Mouse (Mus musculus) frontal cortex, postnatal 25 days (tissue): ENCODE measurements at regions not wholly inside any gene's neighbourhood (a gene's known extent, or its start where the extent isn't known, plus 50 kb on each side); places are given as distances from the start of the nearest gene placed in this dataset.

Experiments
- DNase-seq, 2 experiments: peaks; one replicate each; pipeline ENCODE4 v3.0.0; 2022; ENCODE audit warnings: low spot score in 2 of 2

GRCm38 (mm10) chr2:138824873-138825272 is 568.5 kb downstream of the Btbd3 start:
- DNase-seq: no peak

- no peak for DNase-seq
Measured at GRCm38 (mm10) chr2:138827813-138828570, 571.6 kb downstream of the Btbd3 start.

GRCm38 (mm10) chr2:138838846-138839245 is 582.5 kb downstream of the Btbd3 start:
- DNase-seq: no peak

- DNase-seq: no peak
Measured at GRCm38 (mm10) chr2:138859121-138859520, 602.8 kb downstream of the Btbd3 start.

GRCm38 (mm10) chr2:138896563-138896962 is 597.1 kb upstream of the Sptlc3 start:
- DNase-seq: no peak

GRCm38 (mm10) chr2:138897101-138897500 is 596.6 kb upstream of the Sptlc3 start:
- DNase-seq: no peak

GRCm38 (mm10) chr2:138937165-138937564 is 556.5 kb upstream of the Sptlc3 start:
- no peak for DNase-seq

GRCm38 (mm10) chr2:138939367-138939766 is 554.3 kb upstream of the Sptlc3 start:
- no peak for DNase-seq

- DNase-seq: no peak
Measured at GRCm38 (mm10) chr2:138966110-138966790, 527.5 kb upstream of the Sptlc3 start.

- DNase-seq: no peak
Measured at GRCm38 (mm10) chr2:138974548-138974947, 519.2 kb upstream of the Sptlc3 start.

- no peak for DNase-seq
Measured at GRCm38 (mm10) chr2:138990031-138990430, 503.7 kb upstream of the Sptlc3 start.

- DNase-seq: no peak
Measured at GRCm38 (mm10) chr2:139032105-139032812, 461.5 kb upstream of the Sptlc3 start.

- DNase-seq: no peak
Measured at GRCm38 (mm10) chr2:139034800-139035199, 458.9 kb upstream of the Sptlc3 start.

- DNase-seq: no peak
Measured at GRCm38 (mm10) chr2:139041671-139042273, 451.9 kb upstream of the Sptlc3 start.

- no peak for DNase-seq
Measured at GRCm38 (mm10) chr2:139044684-139045083, 449.0 kb upstream of the Sptlc3 start.

- no peak for DNase-seq
Measured at GRCm38 (mm10) chr2:139055249-139055648, 438.5 kb upstream of the Sptlc3 start.

GRCm38 (mm10) chr2:139069276-139069961 is 424.3 kb upstream of the Sptlc3 start:
- DNase-seq: no peak

- no peak for DNase-seq
Measured at GRCm38 (mm10) chr2:139071690-139072089, 422.0 kb upstream of the Sptlc3 start.

- no peak for DNase-seq
Measured at GRCm38 (mm10) chr2:139093487-139094066, 400.1 kb upstream of the Sptlc3 start.

GRCm38 (mm10) chr2:139111669-139112068 is 382.0 kb upstream of the Sptlc3 start:
- no peak for DNase-seq

GRCm38 (mm10) chr2:139114523-139114922 is 379.2 kb upstream of the Sptlc3 start:
- no peak for DNase-seq
